Mouse (Mus musculus): ENCODE results near the gene Gpn1. TPM values are rescaled to one million over a fixed set of nuclear protein-coding genes. Genes with fewer than 3 reads are reported as not detected.

Gene Gpn1
- total RNA-seq, 2 experiments from 2014 or later = 7.7 to 14.9 TPM

DNA sequence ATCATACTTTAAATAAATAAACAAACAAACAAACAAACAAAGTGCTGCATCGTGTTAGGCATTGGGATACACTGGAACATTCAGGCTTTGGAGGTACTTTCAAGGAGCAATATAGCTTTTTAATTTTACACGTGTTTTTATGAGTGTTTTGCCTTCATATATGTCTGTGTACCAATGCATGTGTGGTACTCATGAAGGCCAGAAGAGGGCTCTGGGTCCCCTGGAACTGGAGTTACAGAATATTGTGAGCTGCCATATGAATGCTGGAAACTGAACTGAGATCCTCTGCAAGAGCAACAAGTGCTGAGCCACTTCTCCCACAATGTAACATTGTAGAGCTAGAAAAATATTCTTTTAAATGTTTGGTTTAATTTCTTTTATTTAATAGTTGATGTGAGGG is 40.7 kb downstream of the Gpn1 start:
- ATAC-seq (ENCODE audit: poor library complexity, severe bottlenecking) = no peak

- ATAC-seq (ENCODE audit: poor library complexity, severe bottlenecking) = no peak
Measured at GRCm38 (mm10) chr5:31559401-31559800, 64.9 kb downstream of the Gpn1 start.

GRCm38 (mm10) chr5:31560352-31560751 is 65.8 kb downstream of the Gpn1 start:
- ATAC-seq (ENCODE audit: poor library complexity, severe bottlenecking) = no peak

DNA sequence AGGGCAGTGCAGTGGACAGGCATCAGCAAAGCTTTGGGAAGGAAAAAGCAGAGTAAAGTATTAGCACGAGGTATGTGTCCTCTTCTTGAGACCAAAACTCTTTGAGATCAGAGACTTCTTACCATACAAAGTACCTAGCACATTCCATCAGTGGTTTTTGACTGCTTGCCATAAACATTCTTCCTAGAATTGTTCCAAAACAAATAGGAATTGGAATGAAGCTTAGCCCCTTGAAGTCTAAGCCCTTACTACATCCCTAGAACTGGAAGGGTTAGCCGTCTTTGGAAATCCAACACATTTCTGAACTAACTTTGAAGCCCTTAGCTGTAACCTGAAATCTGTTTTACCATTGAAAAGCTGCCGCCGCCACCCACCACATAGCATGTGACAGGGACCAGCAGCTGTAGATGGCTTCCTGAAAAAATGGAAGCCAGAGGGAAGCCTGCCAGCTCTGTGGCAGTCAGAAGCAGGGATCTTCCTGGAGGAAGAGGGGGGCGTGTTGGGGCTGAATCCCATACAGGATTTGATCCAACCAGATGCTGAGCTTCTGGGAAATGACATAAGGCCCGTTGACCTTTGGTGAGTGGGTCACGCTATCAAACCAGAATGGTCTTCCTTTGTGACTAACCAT is 67.6 kb downstream of the Gpn1 start:
- ATAC-seq (ENCODE audit: poor library complexity, severe bottlenecking) = no peak

Other genes starting within 250 kb of the Gpn1 start
- 5.1 and 5.4 TPM in 2 replicates for gene Krtcap3, start 243.1 kb upstream of the Gpn1 start, total RNA-seq (2015)
- 3.6 and 6.7 TPM in 2 replicates for gene Krtcap3, start 243.1 kb upstream of the Gpn1 start, total RNA-seq (2017)
- gene Ift172, start 203.6 kb upstream of the Gpn1 start, total RNA-seq (2015) = 9.6 and 13.6 TPM in 2 replicates
- gene Ift172, start 203.6 kb upstream of the Gpn1 start, total RNA-seq (2017) = 14.2 and 25.0 TPM in 2 replicates
- gene Fndc4, start 198.7 kb upstream of the Gpn1 start, total RNA-seq (2015) = not detected in 2 replicates
- gene Fndc4, start 198.7 kb upstream of the Gpn1 start, total RNA-seq (2017) = not detected in 2 replicates
- not detected in 2 replicates for gene Gckr, start 197.3 kb upstream of the Gpn1 start, total RNA-seq (2015)
- gene Gckr, start 197.3 kb upstream of the Gpn1 start, total RNA-seq (2017) = not detected in 2 replicates
- gene Zfp512, start 42.3 kb upstream of the Gpn1 start, total RNA-seq (2015) = 11.0 and 18.1 TPM in 2 replicates
- 20.6 and 24.2 TPM in 2 replicates for gene Zfp512, start 42.3 kb upstream of the Gpn1 start, total RNA-seq (2017)
- gene 4930548H24Rik, start 9.0 kb upstream of the Gpn1 start, total RNA-seq (2015) = not detected in 2 replicates
- 0.12 and 0.44 TPM in 2 replicates for gene 4930548H24Rik, start 9.0 kb upstream of the Gpn1 start, total RNA-seq (2017)
- gene Slc4a1ap, start 32.3 kb downstream of the Gpn1 start, total RNA-seq (2015) = 41.3 and 50.5 TPM in 2 replicates
- gene Slc4a1ap, start 32.3 kb downstream of the Gpn1 start, total RNA-seq (2017) = 44.2 and 54.6 TPM in 2 replicates
- gene Supt7l, start 33.1 kb downstream of the Gpn1 start, total RNA-seq (2015) = 11.2 and 14.0 TPM in 2 replicates
- 14.1 and 18.5 TPM in 2 replicates for gene Supt7l, start 33.1 kb downstream of the Gpn1 start, total RNA-seq (2017)
- 754 and 797 TPM in 2 replicates for gene Mrpl33, start 102.2 kb downstream of the Gpn1 start, total RNA-seq (2015)
- gene Mrpl33, start 102.2 kb downstream of the Gpn1 start, total RNA-seq (2017) = 428 and 432 TPM in 2 replicates
- gene Rbks, start 202.9 kb downstream of the Gpn1 start, total RNA-seq (2015) = 52.2 and 60.9 TPM in 2 replicates
- 31.0 and 37.4 TPM in 2 replicates for gene Rbks, start 202.9 kb downstream of the Gpn1 start, total RNA-seq (2017)
- gene Babam2, start 202.9 kb downstream of the Gpn1 start, total RNA-seq (2015) = 106 and 112 TPM in 2 replicates
- gene Babam2, start 202.9 kb downstream of the Gpn1 start, total RNA-seq (2017) = 41.2 and 55.3 TPM in 2 replicates